Mouse (Mus musculus) right cerebral cortex, postnatal 10 days (tissue): ENCODE measurements around the gene Agtr1a.

Source experiments
- DNase-seq, 2 experiments: peaks; one replicate each; pipeline ENCODE4 v3.0.0; 2021; ENCODE audit warnings: low spot score in 2 of 2

The Agtr1a gene

GRCm38 (mm10) chr13:30362048-30362447 lies 25.8 kb downstream of the Agtr1a start:
- no peak for DNase-seq

GRCm38 (mm10) chr13:30364097-30364625 lies 27.9 kb downstream of the Agtr1a start:
- DNase-seq, result no peak

GRCm38 (mm10) chr13:30364780-30365179 lies 28.5 kb downstream of the Agtr1a start:
- no peak for DNase-seq

- no peak for DNase-seq
Measured at GRCm38 (mm10) chr13:30365378-30365777, 29.1 kb downstream of the Agtr1a start.

GRCm38 (mm10) chr13:30368116-30368515 lies 31.9 kb downstream of the Agtr1a start:
- DNase-seq, result no peak

- no peak for DNase-seq
Measured at GRCm38 (mm10) chr13:30368746-30369145, 32.5 kb downstream of the Agtr1a start.

- no peak for DNase-seq
Measured at GRCm38 (mm10) chr13:30378868-30379267, 42.6 kb downstream of the Agtr1a start.

GRCm38 (mm10) chr13:30385183-30385582 lies 48.9 kb downstream of the Agtr1a start:
- DNase-seq, result no peak

- no peak for DNase-seq
Measured at GRCm38 (mm10) chr13:30394123-30394522, 57.9 kb downstream of the Agtr1a start.

- no peak for DNase-seq
Measured at GRCm38 (mm10) chr13:30396431-30396830, 60.2 kb downstream of the Agtr1a start.

- DNase-seq, result no peak
Measured at GRCm38 (mm10) chr13:30398852-30399251, 62.6 kb downstream of the Agtr1a start.

GRCm38 (mm10) chr13:30400621-30401020 lies 64.4 kb downstream of the Agtr1a start:
- DNase-seq, result no peak

- DNase-seq, result no peak
Measured at GRCm38 (mm10) chr13:30403874-30404273, 67.6 kb downstream of the Agtr1a start.

- no peak for DNase-seq
Measured at GRCm38 (mm10) chr13:30418611-30419010, 82.4 kb downstream of the Agtr1a start.

- no peak for DNase-seq
Measured at GRCm38 (mm10) chr13:30427008-30427407, 90.8 kb downstream of the Agtr1a start.

- no peak for DNase-seq
Measured at GRCm38 (mm10) chr13:30427436-30427835, 91.2 kb downstream of the Agtr1a start.
